Mouse (Mus musculus): ENCODE data around the gene Eya2.

DNA sequence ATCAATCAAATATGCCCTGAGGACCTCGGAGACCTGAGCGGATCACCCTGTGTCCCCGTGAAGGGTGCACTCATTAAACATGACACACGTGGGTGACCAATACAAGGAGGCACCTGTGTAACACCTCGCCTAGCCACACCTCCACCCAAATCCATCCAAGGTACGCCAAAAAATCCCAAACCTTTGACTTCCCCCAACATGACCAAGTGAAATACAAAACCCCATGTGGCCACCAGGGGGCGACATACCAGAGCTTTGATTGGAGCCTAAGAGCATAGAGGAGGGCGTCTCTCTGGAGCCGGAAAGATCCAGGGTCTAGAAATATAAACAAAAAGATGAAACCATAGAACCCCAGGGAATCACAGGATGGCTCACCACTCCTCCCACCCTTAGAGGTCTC, 196.8 kb downstream of the Eya2 start:
- peak; percentile 76 for TF ChIP-seq CTCF (IDR thresholded peaks at IDR 0.05; ENCODE audit: extremely low read depth, insufficient read depth, low read length)
- TF ChIP-seq POLR2A (IDR thresholded peaks at IDR 0.05; ENCODE audit: extremely low read depth, insufficient read depth, low read length) = no peak

Measured in cortical plate, adult 2 months (tissue).